Mouse (Mus musculus): ENCODE measurements around the gene Elmsan1. TPM values are rescaled to one million over a fixed set of nuclear protein-coding genes. Genes with fewer than 3 reads are reported as not detected.

Gene Elmsan1
- polyA plus RNA-seq (2014; fragmentation: Nextera tagmentation; extraction: Ambion mirVana) = 12.6 and 13.4 TPM in 2 replicates

GRCm38 (mm10) chr12:84218289-84219120, at the start of gene Elmsan1:
Gene Elmsan1 (minus strand): TSS chr12:84218881.
- H3K4me3 ChIP-seq (ENCODE audit: low read depth, low read length) = peak within 1 kb of the TSS; percentile 95
- WGBS = under 1% methylated on average over 81 of the region's 82 CpGs
- no peaks in the 10 kb centered on the region for H3K9me3 ChIP-seq (ENCODE audit: control insufficient read depth, low read length)
- peak; percentile 81 for DNase-seq (ENCODE audit: low spot score)
- peaks cover 34% of the 10 kb centered on the region for H3K4me1 ChIP-seq (replicated peaks; ENCODE audit: control insufficient read depth, insufficient read depth, low read length)
- peak; percentile 91 for ATAC-seq (replicated peaks; ENCODE audit: low FRiP score)
- H3K36me3 ChIP-seq (ENCODE audit: control insufficient read depth, insufficient read depth, low read length) = no peaks in the 10 kb centered on the region
- peak within 1 kb of the TSS; percentile 95 for H3K4me2 ChIP-seq
- no peaks in the 10 kb centered on the region for H3K27me3 ChIP-seq (replicated peaks; ENCODE audit: control insufficient read depth, insufficient read depth, low read length)
- peak within 1 kb of the TSS; percentile 81 for H3K27ac ChIP-seq (ENCODE audit: low read depth, low read length)
- H3K9ac ChIP-seq (ENCODE audit: low read depth, low read length) = peak within 1 kb of the TSS; percentile 92

- Histone ChIP-seq H3K4me1 (replicated peaks; ENCODE audit: control insufficient read depth, insufficient read depth, low read length) (no peaks in the 10 kb centered on the region), H3K4me2 (no peak overlapping the region), H3K27me3 (replicated peaks; ENCODE audit: control insufficient read depth, insufficient read depth, low read length) (no peaks in the 10 kb centered on the region), H3K36me3 (ENCODE audit: control insufficient read depth, insufficient read depth, low read length) (no peaks in the 10 kb centered on the region), H3K4me3 (ENCODE audit: low read depth, low read length) (no peak overlapping the region), H3K9ac (ENCODE audit: low read depth, low read length) (no peak overlapping the region), H3K9me3 (ENCODE audit: control insufficient read depth, low read length) (no peaks in the 10 kb centered on the region), H3K27ac (ENCODE audit: low read depth, low read length) (no peak overlapping the region)
- DNase-seq (ENCODE audit: low spot score) (no peak), ATAC-seq (replicated peaks; ENCODE audit: low FRiP score) (no peak)
- 51% methylated on average over 2 of the region's 2 CpGs for WGBS
These were observed 48.6 kb upstream of the Elmsan1 start for GRCm38 (mm10) chr12:84267264-84267663.

- no peak overlapping the region for H3K27ac ChIP-seq (ENCODE audit: low read depth, low read length)
- H3K9me3 ChIP-seq (ENCODE audit: control insufficient read depth, low read length) = no peaks in the 10 kb centered on the region
- H3K4me2 ChIP-seq = no peak overlapping the region
- no peak overlapping the region for H3K9ac ChIP-seq (ENCODE audit: low read depth, low read length)
- H3K4me1 ChIP-seq (replicated peaks; ENCODE audit: control insufficient read depth, insufficient read depth, low read length) = no peaks in the 10 kb centered on the region
- H3K36me3 ChIP-seq (ENCODE audit: control insufficient read depth, insufficient read depth, low read length) = no peaks in the 10 kb centered on the region
- H3K27me3 ChIP-seq (replicated peaks; ENCODE audit: control insufficient read depth, insufficient read depth, low read length) = no peaks in the 10 kb centered on the region
- DNase-seq (ENCODE audit: low spot score) (no peak), ATAC-seq (replicated peaks; ENCODE audit: low FRiP score) (no peak)
- H3K4me3 ChIP-seq (ENCODE audit: low read depth, low read length) = no peak overlapping the region
- WGBS = 75% methylated on average over 7 of the region's 7 CpGs
These were observed 41.7 kb upstream of the Elmsan1 start for GRCm38 (mm10) chr12:84260363-84260762.

- Histone ChIP-seq H3K9ac (ENCODE audit: low read depth, low read length) (no peak overlapping the region), H3K27me3 (replicated peaks; ENCODE audit: control insufficient read depth, insufficient read depth, low read length) (no peaks in the 10 kb centered on the region), H3K4me2 (no peak overlapping the region), H3K36me3 (ENCODE audit: control insufficient read depth, insufficient read depth, low read length) (no peaks in the 10 kb centered on the region), H3K4me1 (replicated peaks; ENCODE audit: control insufficient read depth, insufficient read depth, low read length) (no peaks in the 10 kb centered on the region), H3K9me3 (ENCODE audit: control insufficient read depth, low read length) (no peaks in the 10 kb centered on the region), H3K27ac (ENCODE audit: low read depth, low read length) (no peak overlapping the region), H3K4me3 (ENCODE audit: low read depth, low read length) (no peak overlapping the region)
- 71% methylated on average over 5 of the region's 5 CpGs for WGBS
- ATAC-seq (replicated peaks; ENCODE audit: low FRiP score) = no peak
- DNase-seq (ENCODE audit: low spot score) = no peak
These were observed 36.2 kb upstream of the Elmsan1 start for GRCm38 (mm10) chr12:84254886-84255285.

GRCm38 (mm10) chr12:84252811-84253210, 34.1 kb upstream of the Elmsan1 start:
- H3K27ac ChIP-seq (ENCODE audit: low read depth, low read length) = no peak overlapping the region
- ATAC-seq (replicated peaks; ENCODE audit: low FRiP score) = no peak
- H3K36me3 ChIP-seq (ENCODE audit: control insufficient read depth, insufficient read depth, low read length) = no peaks in the 10 kb centered on the region
- no peaks in the 10 kb centered on the region for H3K27me3 ChIP-seq (replicated peaks; ENCODE audit: control insufficient read depth, insufficient read depth, low read length)
- H3K4me1 ChIP-seq (replicated peaks; ENCODE audit: control insufficient read depth, insufficient read depth, low read length) = no peaks in the 10 kb centered on the region
- H3K9me3 ChIP-seq (ENCODE audit: control insufficient read depth, low read length) = no peaks in the 10 kb centered on the region
- no peak overlapping the region for H3K4me3 ChIP-seq (ENCODE audit: low read depth, low read length)
- no peak overlapping the region for H3K4me2 ChIP-seq
- H3K9ac ChIP-seq (ENCODE audit: low read depth, low read length) = no peak overlapping the region
- 86% methylated on average over 5 of the region's 5 CpGs for WGBS
- DNase-seq (ENCODE audit: low spot score) = no peak

- peak; percentile 54 for DNase-seq (ENCODE audit: low spot score)
- H3K4me2 ChIP-seq = no peak overlapping the region
- no peak overlapping the region for H3K9ac ChIP-seq (ENCODE audit: low read depth, low read length)
- no peaks in the 10 kb centered on the region for H3K4me1 ChIP-seq (replicated peaks; ENCODE audit: control insufficient read depth, insufficient read depth, low read length)
- 10% methylated on average over 3 of the region's 3 CpGs for WGBS
- H3K27ac ChIP-seq (ENCODE audit: low read depth, low read length) = no peak overlapping the region
- no peaks in the 10 kb centered on the region for H3K36me3 ChIP-seq (ENCODE audit: control insufficient read depth, insufficient read depth, low read length)
- no peak overlapping the region for H3K4me3 ChIP-seq (ENCODE audit: low read depth, low read length)
- H3K27me3 ChIP-seq (replicated peaks; ENCODE audit: control insufficient read depth, insufficient read depth, low read length) = no peaks in the 10 kb centered on the region
- no peaks in the 10 kb centered on the region for H3K9me3 ChIP-seq (ENCODE audit: control insufficient read depth, low read length)
- 0 out of 2 replicates have a peak, but pooled peaks have one; percentile 49 for ATAC-seq (replicated peaks; ENCODE audit: low FRiP score)
These were observed 30.5 kb upstream of the Elmsan1 start for GRCm38 (mm10) chr12:84249217-84249616.

GRCm38 (mm10) chr12:84245683-84246082, 27.0 kb upstream of the Elmsan1 start:
- DNase-seq (ENCODE audit: low spot score) = no peak
- no peaks in the 10 kb centered on the region for H3K27me3 ChIP-seq (replicated peaks; ENCODE audit: control insufficient read depth, insufficient read depth, low read length)
- 63% methylated on average over 5 of the region's 5 CpGs for WGBS
- no peaks in the 10 kb centered on the region for H3K4me1 ChIP-seq (replicated peaks; ENCODE audit: control insufficient read depth, insufficient read depth, low read length)
- H3K36me3 ChIP-seq (ENCODE audit: control insufficient read depth, insufficient read depth, low read length) = no peaks in the 10 kb centered on the region
- ATAC-seq (replicated peaks; ENCODE audit: low FRiP score) = no peak
- H3K4me2 ChIP-seq = no peak overlapping the region
- H3K9ac ChIP-seq (ENCODE audit: low read depth, low read length) = no peak overlapping the region
- H3K4me3 ChIP-seq (ENCODE audit: low read depth, low read length) = no peak overlapping the region
- H3K9me3 ChIP-seq (ENCODE audit: control insufficient read depth, low read length) = no peaks in the 10 kb centered on the region
- H3K27ac ChIP-seq (ENCODE audit: low read depth, low read length) = no peak overlapping the region

- DNase-seq (ENCODE audit: low spot score) (no peak), ATAC-seq (replicated peaks; ENCODE audit: low FRiP score) (no peak)
- no peak overlapping the region for H3K9ac ChIP-seq (ENCODE audit: low read depth, low read length)
- no peaks in the 10 kb centered on the region for H3K9me3 ChIP-seq (ENCODE audit: control insufficient read depth, low read length)
- H3K4me3 ChIP-seq (ENCODE audit: low read depth, low read length) = no peak overlapping the region
- no peaks in the 10 kb centered on the region for H3K4me1 ChIP-seq (replicated peaks; ENCODE audit: control insufficient read depth, insufficient read depth, low read length)
- WGBS = 57% methylated on average over 7 of the region's 7 CpGs
- no peaks in the 10 kb centered on the region for H3K27me3 ChIP-seq (replicated peaks; ENCODE audit: control insufficient read depth, insufficient read depth, low read length)
- no peaks in the 10 kb centered on the region for H3K36me3 ChIP-seq (ENCODE audit: control insufficient read depth, insufficient read depth, low read length)
- H3K4me2 ChIP-seq = no peak overlapping the region
- H3K27ac ChIP-seq (ENCODE audit: low read depth, low read length) = no peak overlapping the region
These were observed 24.5 kb upstream of the Elmsan1 start for GRCm38 (mm10) chr12:84243076-84243770.
